Mouse (Mus musculus) kidney, adult 11 months (tissue): ENCODE data around the gene Mmd2.

Source experiments
- DNase-seq: peaks from one replicate; pipeline ENCODE4 v3.0.0; 2022

Mmd2 gene

DNA sequence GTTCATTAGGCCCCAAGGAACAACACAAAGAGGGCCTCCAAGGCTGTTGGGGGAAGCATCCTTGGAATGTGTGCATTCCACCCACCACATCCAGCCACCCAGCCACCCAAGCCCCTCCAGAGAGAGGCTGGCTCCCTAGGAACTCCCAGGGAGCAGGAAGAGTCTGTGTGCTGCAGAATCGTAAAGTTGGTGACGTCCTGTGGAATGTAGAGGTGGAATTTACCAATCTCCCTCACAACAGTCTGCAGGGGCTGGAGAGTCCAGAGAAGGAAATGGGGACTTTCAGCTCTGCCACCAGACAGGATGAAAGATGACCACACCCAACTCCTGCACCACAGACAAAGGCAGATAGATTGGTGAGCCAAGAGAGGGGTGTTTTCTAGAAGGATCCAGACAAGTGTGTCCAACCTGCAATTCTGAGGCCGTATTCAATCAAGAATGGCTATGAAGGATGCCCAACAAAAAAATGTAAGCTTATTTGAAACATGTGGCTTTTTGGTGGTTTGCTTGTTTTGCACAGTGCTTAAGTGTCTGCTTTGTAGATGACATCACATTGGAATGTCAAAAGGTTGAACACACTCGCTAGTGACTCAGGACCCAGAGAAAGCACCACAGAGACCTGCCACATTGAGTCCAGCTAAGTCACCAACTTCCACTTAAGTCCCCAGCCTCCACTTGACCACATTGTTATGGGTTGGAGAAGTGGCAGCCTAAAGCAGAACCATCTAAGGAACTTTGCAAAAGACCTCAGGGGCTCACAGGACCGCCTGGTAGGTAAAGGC lies 63.4 kb downstream of the Mmd2 start:
- DNase-seq: no peak

DNA sequence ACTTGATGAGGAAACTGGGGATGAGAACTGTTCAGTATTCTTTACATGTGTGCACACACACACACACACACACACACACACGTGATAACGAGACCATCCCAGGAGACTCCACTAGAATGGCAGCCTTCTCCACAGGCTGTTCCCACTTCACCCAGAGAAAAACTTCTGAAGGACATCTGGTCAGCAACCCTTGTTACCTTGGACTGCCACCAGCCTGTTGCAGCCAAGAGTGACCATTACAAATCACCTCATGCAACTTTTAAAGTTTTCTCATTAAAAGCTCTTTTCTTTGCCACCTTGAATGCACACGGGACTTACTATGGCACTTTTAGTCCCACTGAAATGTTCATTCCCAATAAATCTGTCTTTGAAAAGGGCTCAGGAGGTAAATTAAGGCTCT lies 71.3 kb downstream of the Mmd2 start:
- DNase-seq: no peak

DNA sequence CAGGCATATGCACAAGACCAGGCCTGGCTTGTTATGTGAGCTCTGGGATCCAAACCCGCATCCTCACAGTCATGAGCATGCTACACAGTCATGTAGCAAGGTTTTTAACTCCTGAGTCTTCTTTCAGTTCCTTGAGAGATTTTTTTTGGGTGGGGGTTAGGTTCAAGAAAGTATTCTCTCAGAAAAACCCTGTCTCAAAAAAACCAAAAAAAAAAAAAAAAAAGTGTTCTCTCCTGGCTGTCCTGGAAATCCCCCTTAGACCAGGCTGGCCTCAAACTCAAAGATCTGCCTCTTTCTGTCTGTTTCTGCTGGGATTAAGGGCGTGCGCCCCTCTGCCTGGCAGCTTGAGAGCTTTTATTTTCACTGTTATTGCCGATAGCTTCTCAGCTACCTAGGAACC lies 73.2 kb downstream of the Mmd2 start:
- no peak for DNase-seq

DNA sequence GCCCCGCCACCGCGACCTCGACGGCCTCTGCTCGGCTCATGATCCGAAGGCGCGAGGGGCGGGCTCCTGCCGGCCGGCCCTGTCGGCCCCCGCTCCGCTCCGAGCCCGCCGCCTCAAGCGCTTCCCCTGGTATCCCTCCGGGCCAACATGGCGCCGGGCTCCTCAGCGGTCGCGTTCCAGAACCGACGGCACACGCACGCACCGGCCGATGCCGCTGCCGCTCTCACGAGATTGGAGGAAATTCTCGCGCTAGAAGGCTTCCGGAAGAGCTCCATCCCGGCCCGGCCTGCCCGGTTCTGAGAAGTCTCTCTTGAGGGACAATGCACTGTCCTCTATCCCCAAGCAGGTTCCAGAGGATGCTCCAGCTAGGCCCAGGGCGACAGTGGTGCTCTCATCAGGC lies 78.7 kb downstream of the Mmd2 start, which contains the start of gene Papolb:
Gene Papolb, minus strand, starts transcription at position 162 of the 400 bp plus-strand sequence.
- no peak for DNase-seq

DNA sequence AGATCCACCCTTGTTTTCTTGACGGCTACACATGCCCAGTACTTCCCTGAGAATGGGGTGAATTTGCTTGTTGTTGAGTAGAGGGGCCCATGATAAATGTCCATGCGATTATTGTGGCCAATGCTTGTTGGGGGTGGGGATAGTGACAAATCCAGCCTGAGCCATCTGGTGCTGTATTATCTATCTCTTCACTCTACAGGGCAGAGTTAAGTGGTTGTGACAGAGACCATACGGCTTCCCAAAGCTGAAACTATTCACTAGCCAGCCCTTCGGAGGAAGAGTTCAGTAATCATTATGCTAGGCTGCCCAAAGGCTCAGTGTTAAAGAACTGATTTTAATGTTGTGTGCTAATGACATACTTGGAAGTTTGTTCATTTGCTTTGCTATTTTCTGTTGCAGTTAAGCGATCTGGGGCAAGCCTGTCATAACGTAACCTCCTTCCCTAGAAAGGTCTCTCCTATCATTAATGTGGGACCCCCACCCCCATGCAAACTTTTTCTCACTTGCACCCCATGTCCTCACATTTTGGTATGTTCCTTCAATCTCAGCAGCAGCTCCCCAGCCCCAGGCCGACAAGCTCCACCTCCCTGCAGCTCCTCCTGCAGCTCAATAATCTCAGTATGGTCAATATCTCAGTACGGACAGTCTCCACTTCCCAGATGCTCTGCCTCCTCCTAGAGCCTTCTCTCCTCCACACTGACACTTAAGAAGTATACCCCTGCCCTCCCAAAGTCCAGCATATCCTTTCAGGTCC lies 83.7 kb downstream of the Mmd2 start:
- DNase-seq: no peak

DNA sequence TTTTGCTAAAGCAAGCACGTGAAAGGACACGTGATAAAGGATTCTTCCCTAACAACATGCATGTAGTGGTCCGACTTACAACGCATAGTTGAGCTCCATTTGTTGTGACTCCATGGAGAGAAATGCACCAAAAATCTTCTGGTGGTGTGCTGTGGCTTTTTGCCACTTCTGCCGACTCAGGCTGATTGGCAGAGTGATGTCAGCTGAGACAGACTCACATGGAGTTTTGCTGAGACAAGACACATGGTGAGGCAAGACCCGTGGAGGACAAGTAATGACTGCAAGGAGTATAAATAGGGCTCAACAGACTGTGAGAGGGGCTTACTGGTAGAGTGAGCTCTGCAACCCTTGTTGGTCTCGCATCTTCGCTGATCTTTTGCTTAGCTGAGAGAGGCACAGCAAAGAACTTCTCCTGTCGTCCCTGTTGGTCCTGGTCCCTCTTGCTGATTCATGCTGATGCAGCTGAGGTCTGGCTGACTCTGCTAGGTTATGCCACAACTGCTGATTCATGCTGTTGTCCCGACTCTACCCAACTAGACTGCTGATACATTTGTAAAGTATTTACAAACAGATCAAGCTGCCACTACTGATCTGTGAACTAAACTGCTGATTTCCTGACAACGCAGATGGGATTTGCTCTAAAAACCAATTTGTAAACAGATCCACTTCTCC lies 87.3 kb downstream of the Mmd2 start:
- no peak for DNase-seq

DNA sequence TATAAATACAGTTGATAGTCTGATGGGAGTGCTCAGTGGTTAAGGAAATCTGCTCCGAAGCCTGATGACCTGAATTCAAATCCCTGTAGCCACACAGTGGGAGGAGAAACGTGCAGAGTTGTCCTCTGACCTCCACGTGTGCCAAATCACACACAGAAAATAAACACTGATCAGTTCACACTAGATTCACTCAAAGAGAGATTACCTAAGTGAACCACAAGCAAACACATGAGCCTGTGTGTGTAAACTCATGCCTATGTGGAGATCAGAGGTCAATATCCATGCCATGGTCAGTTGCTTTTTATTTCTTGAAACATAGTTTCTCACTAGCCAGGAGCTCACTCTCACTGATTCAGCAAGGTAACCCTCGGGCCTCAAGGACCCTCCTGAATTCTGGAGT lies 88.2 kb downstream of the Mmd2 start:
- DNase-seq: no peak

DNA sequence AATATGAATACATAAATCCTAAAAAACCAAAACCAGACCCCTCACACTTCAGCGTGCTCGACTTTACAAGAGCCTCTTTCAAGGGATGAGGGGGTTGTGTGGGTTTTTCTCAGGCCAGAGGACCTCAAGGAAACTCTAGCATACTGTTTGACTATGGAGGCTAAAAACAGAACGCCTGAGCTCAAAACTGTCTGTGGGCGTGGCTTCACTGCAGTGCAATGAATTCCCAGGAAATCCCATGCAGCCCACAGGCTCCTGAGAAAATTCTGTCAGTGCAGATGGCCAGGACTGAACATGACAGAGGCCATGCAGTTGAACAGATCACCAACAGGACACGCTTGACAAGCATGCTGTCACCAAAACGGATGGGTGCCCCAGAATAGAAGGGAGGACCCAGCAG lies 89.6 kb downstream of the Mmd2 start:
- no peak for DNase-seq
